Mouse (Mus musculus) E14TG2a.4 (cell line): ENCODE data around the gene Lrrc32.

Experiments
- CTCF ChIP-seq: conservative IDR thresholded peaks from 2 replicates; pipeline ENCODE4 v1.5.1; 2014; ENCODE audit warnings: low read length
- NANOG ChIP-seq: IDR thresholded peaks from 2 replicates; pipeline ENCODE4 v1.6.1; 2014; ENCODE audit warnings: borderline replicate concordance, low read length, mixed read lengths
- POU5F1 ChIP-seq: IDR thresholded peaks from 2 replicates; pipeline ENCODE4 v1.6.1; 2014; ENCODE audit warnings: low read length, borderline replicate concordance

DNA sequence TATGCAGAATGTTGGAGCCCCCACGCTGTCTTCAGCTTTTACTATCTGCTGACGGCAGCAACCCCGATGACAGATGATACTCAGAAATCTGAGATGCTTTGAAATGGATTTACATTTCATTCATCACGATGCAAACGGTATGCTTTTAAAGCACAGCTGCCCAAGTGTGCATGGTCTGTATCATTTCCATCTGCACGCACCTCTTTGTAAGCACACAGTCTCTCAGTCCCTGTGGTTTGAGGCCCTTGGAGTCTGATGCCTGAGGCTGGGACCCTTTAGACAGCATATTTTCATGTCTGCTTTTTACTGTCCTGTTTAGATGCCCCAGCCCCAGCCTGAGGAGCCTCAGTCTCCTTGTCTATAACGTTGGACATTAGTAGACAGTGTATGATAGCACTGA is 28.8 kb upstream of the Lrrc32 start:
- no peak for TF ChIP-seq CTCF
- no peak for TF ChIP-seq POU5F1
- TF ChIP-seq NANOG = no peak
